Mouse (Mus musculus) thymus, postnatal 0 days (tissue): ENCODE results near the gene Gpd2. TPM values are rescaled to one million over a fixed set of nuclear protein-coding genes. Genes with fewer than 3 reads are reported as not detected.

Experiments
- DNase-seq: peaks from one replicate; pipeline ENCODE4 v3.0.0-alpha.2; 2015; ENCODE audit warnings: low spot score
- polyA plus RNA-seq: library from polyadenylated mRNA; unstranded; fragments of >200 nt; fragmentation: Nextera tagmentation; extraction: Ambion mirVana; gene quantifications from 2 replicates; pipeline ENCODE4 v1.2.1, GENCODE M21; 2015

The Gpd2 gene
- polyA plus RNA-seq, 1 experiment from 2014 or later, result 24.5 TPM

DNA sequence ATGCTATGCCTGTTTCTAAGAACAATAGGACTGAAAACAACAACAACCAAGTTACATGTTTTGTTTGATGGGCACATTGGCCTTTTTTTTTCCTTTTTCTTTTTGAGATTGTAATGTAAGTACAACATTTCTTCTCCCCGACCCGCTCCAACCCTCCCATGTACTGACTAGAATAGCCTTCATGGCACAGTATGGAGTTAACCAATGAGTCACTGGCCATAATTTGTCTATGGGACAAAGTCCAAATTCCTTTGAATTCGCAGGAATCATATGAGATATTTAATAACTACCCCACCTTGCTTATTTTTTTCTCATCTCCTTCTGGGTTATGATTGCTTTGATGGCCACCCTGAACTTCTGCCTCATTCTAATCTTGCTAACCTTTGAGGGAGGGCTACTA lies 12.7 kb downstream of the Gpd2 start:
- no peak for DNase-seq

- no peak for DNase-seq
Observed at GRCm38 (mm10) chr2:57251636-57252317, 14.3 kb downstream of the Gpd2 start.

GRCm38 (mm10) chr2:57252542-57253301 lies 15.3 kb downstream of the Gpd2 start:
- DNase-seq, result no peak

DNA sequence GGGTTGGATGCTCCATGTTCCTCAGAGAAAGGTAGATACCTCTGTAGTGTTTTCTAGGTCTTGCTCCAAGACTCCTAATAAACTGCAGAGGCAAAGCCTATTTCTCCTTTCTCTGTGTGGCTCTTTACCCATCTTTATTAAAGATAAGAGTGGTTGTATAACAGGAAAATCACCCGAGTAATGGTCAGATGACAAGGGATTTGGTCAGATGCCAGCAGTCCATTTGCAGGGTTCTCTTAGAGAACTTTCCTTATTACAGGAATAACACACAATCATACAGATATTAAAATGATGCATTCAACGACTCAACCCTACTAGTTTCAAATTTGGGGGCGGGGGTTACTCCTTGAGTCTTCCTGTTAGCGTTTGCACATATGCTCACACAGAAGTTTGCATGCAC lies 16.8 kb downstream of the Gpd2 start:
- no peak for DNase-seq

GRCm38 (mm10) chr2:57255153-57255670 lies 17.8 kb downstream of the Gpd2 start:
- DNase-seq, result no peak

DNA sequence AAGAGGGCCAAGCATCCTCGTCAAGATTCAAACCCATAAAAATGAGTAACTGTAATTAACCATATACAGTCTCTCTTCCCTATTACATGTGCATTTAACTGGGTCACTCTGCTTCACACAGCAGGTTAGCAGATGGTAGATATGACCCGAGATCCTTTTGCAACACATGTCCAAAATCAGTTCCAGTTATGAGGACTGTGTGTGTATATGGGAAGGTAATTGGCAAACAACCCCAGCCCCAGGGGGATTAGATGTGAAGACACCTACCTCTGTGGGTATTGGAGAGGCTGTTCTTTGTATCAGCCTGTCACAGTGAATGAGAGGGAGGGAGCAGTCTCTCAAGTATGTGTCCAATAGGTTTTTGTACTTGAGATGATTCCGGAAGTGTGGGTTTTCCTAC lies 18.4 kb downstream of the Gpd2 start:
- no peak for DNase-seq

DNA sequence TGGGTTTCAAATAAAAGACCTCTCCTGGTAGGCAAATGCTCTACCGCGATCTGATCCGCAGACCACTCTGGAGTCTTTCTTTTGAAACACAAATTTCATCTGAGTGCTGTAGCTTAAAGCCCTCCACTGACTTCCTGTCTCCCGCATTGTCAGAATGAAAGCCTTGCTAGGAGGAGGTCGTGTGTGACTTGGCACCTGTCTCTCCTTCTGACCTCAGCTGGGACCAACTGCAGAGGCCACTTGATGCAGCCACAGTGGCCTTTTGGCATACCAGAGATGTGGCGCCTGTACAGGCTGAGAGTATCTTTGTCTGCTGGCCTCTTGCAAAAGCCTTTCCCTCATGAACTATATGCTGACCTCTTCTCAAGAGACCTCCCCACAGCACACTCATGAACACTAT lies 19.0 kb downstream of the Gpd2 start:
- DNase-seq, result peak; percentile 49

GRCm38 (mm10) chr2:57261286-57262077 lies 24.0 kb downstream of the Gpd2 start:
- DNase-seq, result no peak

- DNase-seq, result no peak
Observed at GRCm38 (mm10) chr2:57263431-57263830, 26.0 kb downstream of the Gpd2 start.

DNA sequence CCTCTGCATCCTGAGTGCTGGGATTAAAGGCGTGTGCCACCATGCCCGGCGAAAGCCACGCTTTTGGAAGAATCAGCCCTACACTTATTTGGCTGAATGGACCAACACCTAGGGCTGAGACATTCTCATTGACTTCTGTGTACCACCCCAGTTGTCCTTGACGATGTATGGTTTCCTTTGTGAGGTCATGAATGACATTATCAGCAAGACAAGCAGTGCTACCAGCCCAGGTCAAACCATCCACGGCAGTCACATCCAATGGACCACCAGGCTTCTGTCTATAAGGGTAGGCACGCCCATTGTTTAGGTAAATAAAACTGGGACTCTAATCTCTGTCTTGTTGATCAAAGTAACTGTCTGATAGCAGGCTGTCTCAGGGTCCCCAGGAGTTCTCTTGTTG lies 27.5 kb downstream of the Gpd2 start:
- DNase-seq, result no peak

DNA sequence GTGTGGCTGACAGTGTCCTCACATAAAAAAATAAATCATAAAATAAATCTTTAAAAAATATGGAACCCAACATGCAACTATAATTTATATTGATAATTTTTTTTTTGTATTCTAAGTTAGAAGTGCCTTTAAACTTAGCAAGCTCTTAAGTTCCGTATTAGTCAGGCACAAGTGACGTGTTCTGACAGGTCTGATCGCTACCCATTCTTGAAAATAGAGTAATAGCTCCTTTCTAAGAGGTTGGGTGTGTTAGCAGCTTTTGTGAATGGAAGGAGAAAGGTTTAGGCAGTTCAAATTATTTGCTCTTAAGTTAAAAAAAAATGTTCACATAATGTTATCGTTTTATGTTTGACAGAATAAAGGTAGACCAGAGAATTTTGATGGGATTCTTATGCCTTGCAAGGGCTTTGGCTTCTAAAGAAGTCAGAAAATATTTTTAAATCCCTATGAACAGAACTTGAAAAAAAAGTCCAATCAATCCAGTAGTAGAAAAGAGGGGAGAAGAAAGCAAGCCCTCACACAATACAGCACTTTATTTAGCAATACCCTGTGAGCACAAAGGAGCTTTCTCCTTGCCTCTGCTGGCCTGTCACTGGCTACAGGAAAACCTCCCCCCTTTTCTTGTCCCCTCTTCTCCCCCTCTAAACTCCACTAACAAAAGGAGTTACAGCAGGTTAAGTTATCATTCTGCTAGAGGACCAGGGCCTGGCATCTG lies 29.4 kb downstream of the Gpd2 start:
- no peak for DNase-seq

DNA sequence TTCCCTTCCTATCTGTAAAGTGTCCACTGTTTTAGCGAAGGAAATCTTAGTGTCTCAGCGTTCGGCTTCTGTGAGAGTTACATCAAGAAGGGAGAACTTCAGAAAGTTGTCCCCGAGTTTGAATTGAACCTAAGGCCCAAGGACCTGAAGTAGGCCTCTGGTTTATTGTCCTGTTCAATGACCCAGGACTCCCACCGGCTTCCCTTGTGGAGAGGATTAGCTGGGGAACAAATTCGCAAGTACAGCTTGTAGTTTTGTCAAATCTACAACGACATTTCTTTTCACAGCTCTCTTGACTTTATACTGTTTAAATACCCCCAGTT lies 29.9 kb downstream of the Gpd2 start:
- no peak for DNase-seq

DNA sequence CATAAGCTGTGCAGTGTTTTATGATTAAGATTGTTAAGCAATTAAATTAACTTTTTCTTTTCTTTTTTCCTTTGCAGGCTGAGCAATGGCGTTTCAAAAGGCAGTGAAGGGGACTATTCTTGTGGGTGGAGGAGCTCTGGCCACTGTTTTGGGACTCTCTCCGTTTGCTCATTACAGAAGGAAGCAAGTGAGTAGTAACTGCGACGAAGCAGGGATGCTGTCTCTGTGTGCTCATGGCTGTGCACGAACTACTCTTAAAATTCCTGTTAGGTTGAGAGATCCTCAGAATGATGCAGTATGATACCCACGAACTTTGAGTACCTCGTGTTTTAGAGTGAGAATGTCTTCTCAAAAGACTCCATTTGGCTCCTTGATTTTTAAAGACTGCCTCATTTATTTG lies 30.5 kb downstream of the Gpd2 start:
- no peak for DNase-seq

DNA sequence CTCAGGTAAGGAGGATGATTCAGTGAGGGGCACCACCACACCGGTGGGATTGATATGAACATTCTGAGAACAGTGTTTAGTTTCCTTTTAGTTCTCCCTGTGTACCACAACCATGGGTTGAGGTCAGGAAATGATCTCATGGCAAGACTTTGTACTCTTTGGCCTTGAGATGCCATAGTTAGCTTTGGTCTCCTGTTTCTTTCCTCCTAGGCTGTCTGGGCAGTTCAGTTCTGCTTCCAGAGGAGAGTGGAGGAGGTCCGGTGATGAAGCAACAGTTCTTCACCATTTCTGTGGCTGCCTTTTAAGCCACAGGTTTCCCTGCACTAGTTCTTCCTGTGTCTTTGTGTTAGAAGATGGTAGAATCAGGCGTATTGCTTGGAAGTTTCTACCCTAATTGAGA lies 31.4 kb downstream of the Gpd2 start:
- DNase-seq, result no peak

GRCm38 (mm10) chr2:57269690-57270435 lies 32.4 kb downstream of the Gpd2 start:
- DNase-seq, result no peak

- no peak for DNase-seq
Observed at GRCm38 (mm10) chr2:57280190-57280723, 42.8 kb downstream of the Gpd2 start.

DNA sequence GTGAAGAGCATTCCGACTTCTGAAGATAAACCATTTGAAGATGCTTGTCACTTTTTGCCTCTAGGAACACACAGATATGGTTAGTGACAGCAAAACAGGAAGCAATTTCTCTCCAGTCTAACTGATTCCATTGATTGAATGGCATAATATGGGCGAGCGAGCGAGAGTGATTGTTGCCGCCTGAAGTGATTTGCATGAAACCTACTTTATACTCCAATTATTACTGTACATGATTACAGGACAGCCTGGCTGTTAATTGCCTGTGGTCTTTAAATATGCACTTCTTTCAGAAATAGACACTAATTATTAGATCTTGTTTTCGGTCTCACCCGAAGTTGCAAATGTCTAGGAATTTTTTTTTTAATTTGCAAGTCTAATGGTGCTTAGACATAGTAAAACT lies 46.4 kb downstream of the Gpd2 start:
- no peak for DNase-seq

DNA sequence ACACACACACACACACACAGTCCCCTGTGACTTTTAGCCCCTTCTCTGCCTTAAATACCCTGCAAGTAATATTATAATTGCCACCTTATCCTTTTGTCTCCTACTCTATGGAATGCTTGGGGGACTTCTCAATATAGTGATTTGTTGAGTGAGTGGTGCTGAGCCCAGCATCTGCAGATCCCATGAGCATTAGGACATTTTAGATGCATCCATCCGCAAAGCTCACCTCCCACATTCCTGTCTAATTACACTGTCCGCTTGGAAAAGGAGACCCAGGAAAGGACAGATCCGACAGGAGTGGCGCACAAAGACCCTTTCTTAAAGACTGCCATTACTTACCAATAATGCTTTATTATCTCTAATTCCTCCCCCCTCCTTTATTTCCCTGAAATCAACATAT lies 47.8 kb downstream of the Gpd2 start:
- DNase-seq, result no peak

DNA sequence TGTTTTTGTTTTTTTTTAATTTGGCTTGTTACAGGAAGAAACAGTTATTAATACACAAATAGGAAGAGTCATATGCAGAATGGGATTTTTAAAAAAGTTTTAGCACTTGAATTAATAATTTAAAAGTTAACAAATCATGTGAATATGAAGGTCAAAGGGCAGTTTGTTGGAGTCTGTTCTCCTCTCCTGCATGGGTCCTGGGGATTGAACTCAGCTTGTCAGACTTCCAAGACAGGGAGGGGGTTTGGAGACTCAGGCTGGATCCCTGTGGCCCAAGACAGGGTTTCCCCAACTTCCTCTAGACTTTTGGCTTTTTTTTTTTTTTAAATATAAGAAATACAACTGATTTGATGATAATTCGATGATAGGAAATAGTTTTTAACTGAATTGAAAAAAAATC lies 50.6 kb downstream of the Gpd2 start:
- no peak for DNase-seq

DNA sequence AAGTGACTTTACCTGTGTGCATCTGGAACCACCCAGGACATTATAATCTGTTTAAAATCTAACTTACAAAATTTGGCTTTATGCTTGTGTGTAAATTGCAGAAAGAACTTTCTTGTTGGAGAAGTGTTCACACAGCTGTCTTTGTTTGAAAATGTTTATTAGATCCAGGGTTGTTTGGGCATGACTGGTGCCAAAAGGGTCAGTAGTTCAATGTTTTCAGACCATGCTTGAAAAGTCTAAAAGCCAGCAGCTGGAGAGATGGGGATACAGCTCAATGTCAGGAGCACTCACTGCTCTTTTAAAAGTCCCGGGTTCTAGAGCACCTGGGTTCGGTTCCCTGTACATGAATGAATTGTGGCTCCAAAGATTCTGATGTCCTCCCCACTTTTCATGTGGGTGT lies 56.1 kb downstream of the Gpd2 start:
- DNase-seq, result no peak

- DNase-seq, result no peak
Observed at GRCm38 (mm10) chr2:57296069-57296468, 58.6 kb downstream of the Gpd2 start.
